Mouse (Mus musculus) embryonic fibroblast, embryonic 13.5 days (primary cell): ENCODE data around the gene Smchd1.

Experiments used
- CTCF ChIP-seq: IDR thresholded peaks from 2 replicates; pipeline ENCODE4 v1.5.1; 2011; ENCODE audit warnings: mild to moderate bottlenecking, control low read depth, low read length, moderate library complexity, borderline replicate concordance; ENCODE audit not compliant: insufficient read depth
- POLR2A ChIP-seq: IDR thresholded peaks from 2 replicates; pipeline ENCODE4 v1.6.1; 2011; ENCODE audit warnings: low read depth, mild to moderate bottlenecking, control low read depth, low read length, moderate library complexity

- no peak for TF ChIP-seq POLR2A
- TF ChIP-seq CTCF, result no peak
Measured at GRCm38 (mm10) chr17:71459818-71460217, 15.3 kb downstream of the Smchd1 start, which contains the start of gene Gm4707.
